Mouse (Mus musculus) MEL (cell line): ENCODE measurements around the gene Pappa2. TPM values are rescaled to one million over a fixed set of nuclear protein-coding genes. Genes with fewer than 3 reads are reported as not detected.

ENCODE experiments used
- DNase-seq: peaks from one replicate; pipeline ENCODE4 v3.0.0; 2011; ENCODE audit warnings: low read depth, low spot score
- H3K27ac ChIP-seq: 2 replicates; pipeline ENCODE4 v1.5.1; 2012; ENCODE audit warnings: low read depth, mild to moderate bottlenecking, control low read depth, low read length, moderate library complexity; ENCODE audit not compliant: control insufficient read depth
- H3K27me3 ChIP-seq, 2 experiments: fragments of 150-350 bp in 1 of 2; sonication (generic) in 1 of 2; 2 replicates each; pipeline ENCODE4 v1.6.1; 2012; ENCODE audit warnings: low read length in 2 of 2, mild to moderate bottlenecking in 2 of 2, improper control_type of control experiment in 1 of 2, moderate library complexity in 1 of 2; ENCODE audit not compliant: insufficient read depth in 2 of 2, control insufficient read depth in 1 of 2
- H3K36me3 ChIP-seq, 2 experiments: 2 replicates each; pipeline ENCODE4 v1.6.1; 2012 to 2014; ENCODE audit warnings: low read length in 2 of 2, improper control_type of control experiment in 1 of 2, inconsistent platforms in 1 of 2, mild to moderate bottlenecking in 1 of 2; ENCODE audit not compliant: insufficient read depth in 2 of 2, control insufficient read depth in 1 of 2
- H3K4me1 ChIP-seq, 2 experiments: fragments of 150-350 bp in 1 of 2; sonication (generic) in 1 of 2; 2 replicates each; pipeline ENCODE4 v1.6.1; 2012; ENCODE audit warnings: low read length in 2 of 2, improper control_type of control experiment in 1 of 2, mild to moderate bottlenecking in 1 of 2; ENCODE audit not compliant: insufficient read depth in 2 of 2, control insufficient read depth in 1 of 2
- H3K4me3 ChIP-seq, 2 experiments: fragments of 150-350 bp in 1 of 2; sonication (generic) in 1 of 2; 2 replicates each; pipeline ENCODE4 v1.5.1; 2012; ENCODE audit warnings: low read depth in 2 of 2, low read length in 2 of 2, mild to moderate bottlenecking in 2 of 2, moderate library complexity in 2 of 2, control low read depth in 1 of 2, improper control_type of control experiment in 1 of 2; ENCODE audit not compliant: control insufficient read depth in 1 of 2, insufficient read depth in 1 of 2
- H3K79me2 ChIP-seq: 2 replicates; pipeline ENCODE4 v1.6.1; 2012; ENCODE audit warnings: mild to moderate bottlenecking, low read length, moderate library complexity; ENCODE audit not compliant: control insufficient read depth, poor library complexity, insufficient read depth
- H3K9ac ChIP-seq: 2 replicates; pipeline ENCODE4 v1.6.1; 2012; ENCODE audit warnings: low read depth, mild to moderate bottlenecking, control low read depth, low read length, moderate library complexity; ENCODE audit not compliant: control insufficient read depth, poor library complexity, severe bottlenecking
- H3K9me3 ChIP-seq: fragments of 150-350 bp; sonication (generic); replicated peaks from 2 replicates; pipeline ENCODE4 v1.6.1; 2012; ENCODE audit warnings: mild to moderate bottlenecking, low read length, improper control_type of control experiment, moderate library complexity; ENCODE audit not compliant: insufficient read depth
- BHLHE40 ChIP-seq: IDR thresholded peaks from 2 replicates; pipeline ENCODE4 v1.6.1; 2012; ENCODE audit warnings: low read depth, mild to moderate bottlenecking, inconsistent platforms, low read length, improper control_type of control experiment, borderline replicate concordance
- CTCF ChIP-seq, 3 experiments: IDR thresholded peaks in 2 of 3; conservative IDR thresholded peaks in 1 of 3; 2 replicates each; pipeline ENCODE4 v1.5.1; 2011 to 2012; ENCODE audit warnings: low read length in 3 of 3, low read depth in 2 of 3, mild to moderate bottlenecking in 2 of 3, improper control_type of control experiment in 1 of 3, inconsistent platforms in 1 of 3, mixed read lengths in 1 of 3, moderate library complexity in 1 of 3; ENCODE audit not compliant: control insufficient read depth in 1 of 3, insufficient read depth in 1 of 3, poor library complexity in 1 of 3, severe bottlenecking in 1 of 3
- E2F4 ChIP-seq: IDR thresholded peaks from 2 replicates; pipeline ENCODE4 v1.6.1; 2011; ENCODE audit warnings: low read depth, low read length, improper control_type of control experiment, borderline replicate concordance
- EP300 ChIP-seq, 2 experiments: IDR thresholded peaks; 2 replicates each; pipeline ENCODE4 v1.6.1; 2011; ENCODE audit warnings: improper control_type of control experiment in 2 of 2, low read length in 2 of 2, low read depth in 1 of 2, mild to moderate bottlenecking in 1 of 2
- HCFC1 ChIP-seq: IDR thresholded peaks from 2 replicates; pipeline ENCODE4 v1.6.1; 2012; ENCODE audit warnings: low read depth, mild to moderate bottlenecking, inconsistent platforms, low read length, improper control_type of control experiment, moderate library complexity
- MAFK ChIP-seq: IDR thresholded peaks from 2 replicates; pipeline ENCODE4 v1.6.1; 2011; ENCODE audit warnings: low read depth, mild to moderate bottlenecking, low read length, improper control_type of control experiment, borderline replicate concordance
- MAX ChIP-seq: IDR thresholded peaks from 2 replicates; pipeline ENCODE4 v1.6.1; 2011; ENCODE audit warnings: low read length, improper control_type of control experiment
- MAZ ChIP-seq: IDR thresholded peaks from 2 replicates; pipeline ENCODE4 v1.6.1; 2012; ENCODE audit warnings: low read depth, mild to moderate bottlenecking, inconsistent platforms, low read length, improper control_type of control experiment
- MEF2A ChIP-seq: IDR thresholded peaks from 2 replicates; pipeline ENCODE4 v1.6.1; 2014; ENCODE audit warnings: low read depth, mild to moderate bottlenecking, inconsistent platforms, low read length, improper control_type of control experiment; ENCODE audit not compliant: poor library complexity, insufficient replicate concordance, severe bottlenecking; ENCODE audit errors: extremely low read depth
- MXI1 ChIP-seq: IDR thresholded peaks from 2 replicates; pipeline ENCODE4 v1.6.1; 2011; ENCODE audit warnings: mild to moderate bottlenecking, low read depth, low read length, improper control_type of control experiment
- MYB ChIP-seq: IDR thresholded peaks from 2 replicates; pipeline ENCODE4 v1.6.1; 2011; ENCODE audit warnings: mild to moderate bottlenecking, low read depth, low read length, improper control_type of control experiment
- MYC ChIP-seq: IDR thresholded peaks from 2 replicates; pipeline ENCODE4 v1.6.1; 2011; ENCODE audit warnings: low read depth, mild to moderate bottlenecking, low read length, improper control_type of control experiment, moderate library complexity
- POLR2AphosphoS5 ChIP-seq: IDR thresholded peaks from 2 replicates; pipeline ENCODE4 v1.6.1; 2012; ENCODE audit warnings: low read depth, borderline replicate concordance, mild to moderate bottlenecking, inconsistent platforms, low read length, moderate library complexity, mixed read lengths
- RCOR1 ChIP-seq: IDR thresholded peaks from 2 replicates; pipeline ENCODE4 v1.6.1; 2012; ENCODE audit warnings: low read depth, mild to moderate bottlenecking, inconsistent platforms, low read length, improper control_type of control experiment
- SMC3 ChIP-seq: IDR thresholded peaks from 2 replicates; pipeline ENCODE4 v1.6.1; 2011; ENCODE audit warnings: low read depth, low read length, improper control_type of control experiment
- ZMIZ1 ChIP-seq: IDR thresholded peaks from 2 replicates; pipeline ENCODE4 v1.6.1; 2012; ENCODE audit warnings: low read depth, mild to moderate bottlenecking, inconsistent platforms, low read length, improper control_type of control experiment, moderate library complexity
- polyA plus RNA-seq, 2 experiments: library from polyadenylated mRNA; stranded (reverse) in 1 of 2; unstranded in 1 of 2; fragments of >175 nt in 1 of 2; fragments of >200 nt in 1 of 2; gene quantifications; 2 replicates each; pipeline versions ENCODE4 v1.2.1 to v1.2.4; 2012; ENCODE audit warnings: low replicate concordance in 2 of 2, low read depth in 1 of 2; ENCODE audit not compliant: insufficient read length in 2 of 2, insufficient read depth in 1 of 2, missing spikeins in 1 of 2
- total RNA-seq: library from RNA; depleted of rRNA; stranded (reverse); fragments of 300-350 nt; gene quantifications from 2 replicates; pipeline ENCODE4 v1.2.3, GENCODE M21; 2012

Pappa2 gene
- total and polyA plus RNA-seq, 3 experiments = not detected

DNA sequence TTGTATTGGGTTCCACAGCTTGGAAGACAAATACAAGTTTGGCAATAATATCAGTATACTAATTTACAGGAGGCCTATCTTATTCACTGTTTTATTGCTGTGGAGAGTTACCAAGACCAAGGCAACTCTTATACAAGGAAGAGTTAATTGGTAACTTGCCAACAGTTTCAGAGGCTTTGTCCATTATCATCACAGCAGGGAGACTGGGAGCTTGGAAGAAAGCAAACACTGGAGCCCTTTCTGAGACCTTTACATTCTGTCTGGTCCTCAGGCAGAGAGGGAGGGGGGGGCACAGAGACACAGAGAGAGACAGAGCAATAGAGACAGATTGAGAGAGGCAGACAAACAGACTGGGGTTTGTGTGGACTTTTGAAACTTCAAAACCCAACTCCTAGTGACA, 207.2 kb downstream of the Pappa2 start:
- TF ChIP-seq MAFK = no peak
- Histone ChIP-seq H3K36me3 (no peaks in the 10 kb centered on the region), H3K27me3 (no peaks in the 10 kb centered on the region), H3K9me3 (no peaks in the 10 kb centered on the region), H3K79me2 (no peaks in the 10 kb centered on the region), H3K27ac (no peak overlapping the region), H3K9ac (no peak overlapping the region), H3K4me3 (no peak overlapping the region), H3K4me1 (no peaks in the 10 kb centered on the region)
- DNase-seq = no peak

GRCm38 (mm10) chr1:158770756-158771155, 209.5 kb downstream of the Pappa2 start:
- H3K27me3 ChIP-seq = no peaks in the 10 kb centered on the region
- DNase-seq = no peak
- H3K79me2 ChIP-seq = no peaks in the 10 kb centered on the region
- H3K27ac ChIP-seq = no peak overlapping the region
- H3K9ac ChIP-seq = no peak overlapping the region
- H3K36me3 ChIP-seq = no peaks in the 10 kb centered on the region
- no peak overlapping the region for H3K4me3 ChIP-seq
- no peaks in the 10 kb centered on the region for H3K9me3 ChIP-seq
- TF ChIP-seq POLR2AphosphoS5 (no peak), EP300 (IDR thresholded peaks at IDR 0.05; ENCODE audit: low read depth in 1 of 2, low read length in 2 of 2) (no peak), MYC (no peak), MAFK (no peak), ZMIZ1 (no peak)
- no peaks in the 10 kb centered on the region for H3K4me1 ChIP-seq

DNA sequence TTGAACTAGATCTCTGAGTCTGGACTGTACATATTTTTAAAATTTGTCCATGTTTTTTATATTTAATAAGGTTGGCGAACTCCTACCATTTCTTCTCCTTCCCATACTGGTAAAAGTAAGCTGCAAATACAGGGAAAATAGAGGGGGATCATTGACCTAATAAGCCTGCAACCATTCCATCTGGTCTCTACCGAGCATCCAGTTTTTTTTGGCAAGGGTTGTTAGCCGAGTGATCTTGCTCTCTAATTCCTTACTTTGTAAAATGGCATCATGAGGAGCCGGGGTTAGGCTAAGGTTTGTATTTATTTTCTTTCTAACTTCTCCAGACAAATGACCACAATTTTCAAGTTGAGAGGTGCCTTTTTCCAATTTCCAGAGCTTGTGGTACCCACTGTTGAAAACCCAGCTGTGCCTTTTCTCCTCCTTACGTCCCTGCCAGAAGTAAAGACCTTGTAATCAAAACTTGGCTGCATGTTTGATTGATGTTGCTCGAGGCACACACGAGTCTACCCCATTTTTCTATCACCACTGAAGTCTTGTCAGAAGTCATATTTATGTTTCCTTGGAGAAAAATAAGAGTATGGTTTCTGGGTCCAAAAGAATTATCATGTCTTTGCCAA, 210.1 kb downstream of the Pappa2 start:
- Histone ChIP-seq H3K36me3 (no peaks in the 10 kb centered on the region), H3K9me3 (no peaks in the 10 kb centered on the region), H3K9ac (no peak overlapping the region), H3K79me2 (no peaks in the 10 kb centered on the region), H3K27me3 (no peaks in the 10 kb centered on the region), H3K4me1 (no peaks in the 10 kb centered on the region), H3K27ac (no peak overlapping the region), H3K4me3 (no peak overlapping the region)
- TF ChIP-seq BHLHE40 (no peak), MEF2A (no peak), E2F4 (no peak), SMC3 (no peak), POLR2AphosphoS5 (no peak), RCOR1 (no peak), MYB (no peak), EP300 (IDR thresholded peaks at IDR 0.05; ENCODE audit: low read depth in 1 of 2, low read length in 2 of 2) (no peak), MAX (no peak), CTCF (IDR thresholded peaks at IDR 0.05 in 2 of 3, conservative IDR thresholded peaks at IDR 0.05 in 1 of 3; ENCODE audit: control insufficient read depth in 1 of 3, insufficient read depth in 1 of 3, low read depth in 2 of 3, low read length in 3 of 3, poor library complexity in 1 of 3, severe bottlenecking in 1 of 3) (no peak), MAZ (no peak), HCFC1 (no peak), MXI1 (no peak)
- DNase-seq = no peak
